Mouse (Mus musculus) NIH3T3 (cell line): Measurements from ENCODE around the gene Ccdc3.
A peak's percentile ranks its signal among the peaks of the same experiment; 100 is the strongest.

ENCODE experiments used
- DNase-seq: peaks from one replicate; pipeline ENCODE4 v3.0.0-alpha.2; 2012; ENCODE audit warnings: low read depth

Gene Ccdc3

DNA sequence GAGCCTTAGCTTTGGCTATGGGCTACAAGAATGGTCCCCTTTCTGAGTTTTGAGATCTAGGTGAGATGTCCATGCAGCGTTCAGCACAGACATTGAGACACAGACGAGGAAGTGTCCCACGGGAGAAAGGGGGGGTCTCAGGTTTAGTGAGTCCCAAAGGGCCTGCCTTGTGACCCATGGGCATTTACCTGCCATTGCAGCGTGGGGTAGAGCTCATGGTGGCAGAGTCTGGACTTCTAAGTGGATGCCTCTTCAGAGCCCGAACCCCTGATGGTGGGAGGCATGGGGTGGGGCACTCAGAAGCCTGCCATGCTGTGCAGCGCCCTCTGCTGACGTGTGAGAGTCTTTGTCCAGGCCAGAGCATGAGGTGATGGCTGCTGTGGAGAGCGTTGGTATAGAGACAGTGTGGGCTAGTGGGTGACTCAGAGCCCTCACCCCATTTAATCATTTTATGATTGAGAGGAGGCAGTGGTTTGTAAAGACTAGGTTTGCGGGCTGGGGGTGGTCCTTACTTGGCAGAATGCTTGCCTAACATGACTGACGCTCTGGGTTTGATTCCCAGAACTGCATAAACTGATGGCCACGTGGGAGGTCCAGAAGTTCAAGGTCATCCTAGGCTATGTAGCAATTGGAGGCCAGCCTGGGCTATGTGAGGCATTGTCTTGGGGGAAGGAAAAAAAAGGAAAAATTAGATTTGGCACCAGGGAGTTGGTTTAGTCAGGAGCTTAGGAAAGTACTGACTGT is 23.6 kb downstream of the Ccdc3 start:
- peak; percentile 72 for DNase-seq

DNA sequence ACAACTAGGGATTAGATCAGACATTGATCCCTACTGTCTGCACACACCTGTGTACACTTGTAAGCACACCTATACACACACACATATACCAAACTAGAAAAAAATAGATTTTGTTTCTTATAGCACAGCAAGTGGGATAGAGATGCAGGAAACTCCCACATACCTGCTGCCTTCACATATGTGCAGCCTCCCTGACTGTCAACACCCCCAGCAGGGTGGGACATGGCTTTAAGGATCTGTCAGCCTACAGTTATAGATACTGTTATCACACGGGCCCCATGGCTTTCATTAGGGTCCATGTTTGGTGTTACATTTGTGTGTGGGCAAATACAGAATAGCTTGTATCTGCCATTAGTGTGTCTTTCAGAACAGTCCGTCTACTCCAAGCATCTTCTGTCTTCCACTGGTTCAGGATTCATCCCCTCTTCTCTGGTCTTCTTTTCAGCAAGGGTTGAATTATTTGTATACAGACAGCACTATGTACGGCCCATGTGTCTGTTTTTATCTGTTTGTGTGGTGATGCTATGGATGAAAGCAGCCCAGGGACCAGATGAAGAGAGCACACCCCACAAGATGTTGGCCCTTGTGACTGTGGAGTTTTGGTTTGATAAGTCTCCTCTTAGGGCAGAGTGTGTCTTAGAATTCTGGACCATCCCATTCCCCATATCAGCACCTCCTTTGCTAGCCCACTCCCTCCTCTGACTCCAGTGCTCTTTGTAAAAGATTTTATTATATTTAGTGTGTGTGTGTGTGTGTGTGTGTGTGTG is 24.5 kb downstream of the Ccdc3 start:
- no peak for DNase-seq

DNA sequence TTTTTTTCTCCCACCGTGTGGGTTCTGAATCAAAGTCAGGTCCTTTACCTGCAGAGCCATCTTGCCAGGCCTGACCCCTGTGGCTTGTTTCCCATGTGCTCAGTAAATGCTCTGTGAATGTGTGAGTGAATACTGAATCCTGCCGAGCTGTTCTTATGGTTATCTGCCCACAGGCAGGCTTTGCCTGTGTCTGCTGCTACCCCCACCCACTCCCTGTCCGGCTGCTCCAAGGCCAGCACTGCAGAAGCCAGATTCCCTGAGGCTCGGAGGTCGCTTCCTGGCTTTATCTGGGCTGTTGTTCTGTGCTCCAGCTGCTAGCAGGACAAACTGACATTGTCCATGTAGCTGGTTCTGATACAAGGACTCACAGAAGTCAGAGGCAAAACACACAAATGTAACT is 25.2 kb downstream of the Ccdc3 start:
- no peak for DNase-seq

DNA sequence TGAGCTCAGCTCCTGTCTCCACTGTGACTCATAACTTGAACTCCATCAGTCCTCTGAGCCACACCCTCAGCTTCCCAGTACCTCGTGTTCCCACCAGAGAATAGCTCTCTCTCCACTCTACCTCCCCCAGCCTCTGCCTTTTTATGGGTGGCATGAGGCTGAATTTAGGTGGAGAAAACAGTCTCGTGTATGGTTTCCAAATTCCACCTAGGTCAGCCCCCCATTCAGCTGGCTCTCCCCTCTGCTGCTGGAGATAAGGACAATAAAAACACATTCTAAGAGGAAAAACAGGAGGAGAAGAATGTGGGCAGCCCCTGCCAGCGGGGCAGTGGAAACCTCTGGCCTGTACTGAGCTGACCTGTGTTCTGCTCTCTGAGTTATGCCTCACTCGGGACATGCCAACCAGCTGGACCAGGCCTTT is 28.4 kb downstream of the Ccdc3 start:
- peak; percentile 62 for DNase-seq

DNA sequence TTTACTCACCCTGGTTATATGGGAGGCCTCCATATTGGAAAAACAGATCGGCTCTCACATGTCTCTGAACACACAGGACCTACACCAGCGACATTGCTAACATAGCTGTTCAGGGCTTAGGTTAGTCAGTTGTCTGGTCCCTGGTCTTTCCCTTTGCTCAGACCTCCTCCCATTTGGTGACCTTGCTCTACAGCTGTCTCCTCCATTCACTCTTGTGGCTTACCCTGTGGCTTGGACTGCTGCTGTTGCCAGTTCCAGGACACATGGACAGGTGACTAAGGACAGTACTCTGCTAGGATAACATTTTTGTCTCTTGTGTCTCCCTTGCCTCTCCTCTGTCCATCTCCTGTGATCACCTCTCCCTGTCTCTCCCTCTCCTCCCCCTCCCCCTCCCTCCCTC is 29.2 kb downstream of the Ccdc3 start:
- DNase-seq: no peak

DNA sequence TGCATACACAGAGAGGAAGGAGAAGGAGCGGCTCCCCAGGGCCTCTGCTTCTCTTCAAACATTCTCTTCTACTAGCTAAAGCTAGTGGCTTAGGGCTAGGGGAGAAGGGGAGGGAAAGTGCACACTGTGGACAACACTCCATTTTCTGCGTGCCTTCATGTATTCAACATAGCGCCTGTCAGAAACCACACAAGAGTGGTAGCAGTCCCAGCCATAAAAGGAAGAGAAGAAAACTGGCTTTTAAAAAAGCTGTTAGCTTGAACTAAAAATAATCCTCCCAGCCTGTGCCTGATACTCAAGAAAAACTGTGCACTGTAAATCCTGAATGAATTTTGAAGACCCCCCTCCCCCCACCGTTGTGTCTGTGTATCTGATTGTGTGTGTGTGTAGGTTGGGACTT is 33.2 kb downstream of the Ccdc3 start:
- no peak for DNase-seq

DNA sequence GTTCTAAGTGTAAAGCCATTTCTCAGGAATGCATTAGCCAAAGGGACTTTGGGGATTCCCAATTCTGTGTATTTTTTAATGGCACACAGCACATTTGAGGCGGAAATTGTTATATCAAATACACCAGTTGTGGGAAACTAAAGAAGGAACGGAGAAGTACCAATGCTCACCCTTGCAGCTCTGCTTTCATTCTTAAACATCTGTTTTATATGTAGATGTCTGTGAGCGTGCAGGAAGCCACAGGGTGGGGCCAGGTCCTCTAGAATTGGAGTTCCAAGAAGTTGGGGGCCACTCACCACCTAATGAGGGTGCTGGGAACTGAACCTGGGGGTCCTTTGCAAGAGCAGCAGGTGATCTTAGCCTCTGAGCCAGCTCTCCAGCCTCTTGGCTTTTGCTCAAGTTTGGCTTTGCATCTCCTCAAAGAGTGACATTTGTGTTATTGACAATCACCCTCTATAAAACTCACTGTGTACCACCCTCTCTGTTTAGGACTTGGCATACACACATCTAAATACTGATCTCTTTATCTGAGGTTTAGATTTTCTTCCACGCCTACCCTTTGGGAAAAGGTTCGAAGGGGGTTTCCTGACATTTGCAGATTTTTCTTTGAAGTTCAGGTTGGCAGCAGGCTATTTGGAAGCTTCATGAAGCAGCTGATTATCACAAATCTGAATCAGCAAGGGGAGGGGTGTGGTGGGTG is 33.9 kb downstream of the Ccdc3 start:
- no peak for DNase-seq

DNA sequence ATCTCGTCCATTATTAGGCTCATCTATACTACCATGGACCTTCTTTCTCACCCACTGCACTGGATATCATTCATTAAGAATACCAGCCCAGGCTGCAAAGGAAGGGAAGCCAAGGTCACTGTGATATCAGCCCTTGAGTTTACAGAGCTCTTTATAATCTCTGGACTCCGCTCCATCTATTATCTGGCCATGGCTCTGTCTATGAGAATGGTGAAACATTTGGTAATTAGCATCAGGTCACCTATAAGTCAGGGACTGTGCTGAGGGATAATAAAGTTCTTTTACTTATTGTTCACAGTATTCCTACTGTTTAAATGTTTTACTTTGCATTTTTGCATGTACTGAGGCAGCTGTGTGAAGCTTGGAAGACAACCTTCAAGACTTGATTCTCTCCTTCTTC is 35.2 kb downstream of the Ccdc3 start:
- DNase-seq: no peak

DNA sequence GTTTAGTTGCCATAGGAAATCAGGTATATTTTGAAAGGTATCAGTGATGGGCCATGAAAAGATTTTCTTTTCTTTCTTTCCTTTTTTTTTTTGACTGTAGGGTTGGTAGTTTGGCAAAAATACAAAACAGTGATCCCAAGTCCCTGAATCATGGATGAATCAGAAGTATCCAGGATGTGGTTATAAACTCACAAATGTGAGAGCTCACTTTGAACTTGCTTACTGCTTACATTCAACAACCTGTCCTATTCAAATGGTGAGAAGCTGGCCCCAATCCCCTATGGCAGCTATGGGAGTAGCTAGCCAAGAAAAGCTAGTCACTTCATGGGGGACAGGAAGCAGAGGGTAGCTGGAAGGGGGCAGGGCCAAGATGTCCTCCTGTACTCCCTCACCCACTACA is 37.1 kb downstream of the Ccdc3 start:
- DNase-seq: peak; percentile 57

DNA sequence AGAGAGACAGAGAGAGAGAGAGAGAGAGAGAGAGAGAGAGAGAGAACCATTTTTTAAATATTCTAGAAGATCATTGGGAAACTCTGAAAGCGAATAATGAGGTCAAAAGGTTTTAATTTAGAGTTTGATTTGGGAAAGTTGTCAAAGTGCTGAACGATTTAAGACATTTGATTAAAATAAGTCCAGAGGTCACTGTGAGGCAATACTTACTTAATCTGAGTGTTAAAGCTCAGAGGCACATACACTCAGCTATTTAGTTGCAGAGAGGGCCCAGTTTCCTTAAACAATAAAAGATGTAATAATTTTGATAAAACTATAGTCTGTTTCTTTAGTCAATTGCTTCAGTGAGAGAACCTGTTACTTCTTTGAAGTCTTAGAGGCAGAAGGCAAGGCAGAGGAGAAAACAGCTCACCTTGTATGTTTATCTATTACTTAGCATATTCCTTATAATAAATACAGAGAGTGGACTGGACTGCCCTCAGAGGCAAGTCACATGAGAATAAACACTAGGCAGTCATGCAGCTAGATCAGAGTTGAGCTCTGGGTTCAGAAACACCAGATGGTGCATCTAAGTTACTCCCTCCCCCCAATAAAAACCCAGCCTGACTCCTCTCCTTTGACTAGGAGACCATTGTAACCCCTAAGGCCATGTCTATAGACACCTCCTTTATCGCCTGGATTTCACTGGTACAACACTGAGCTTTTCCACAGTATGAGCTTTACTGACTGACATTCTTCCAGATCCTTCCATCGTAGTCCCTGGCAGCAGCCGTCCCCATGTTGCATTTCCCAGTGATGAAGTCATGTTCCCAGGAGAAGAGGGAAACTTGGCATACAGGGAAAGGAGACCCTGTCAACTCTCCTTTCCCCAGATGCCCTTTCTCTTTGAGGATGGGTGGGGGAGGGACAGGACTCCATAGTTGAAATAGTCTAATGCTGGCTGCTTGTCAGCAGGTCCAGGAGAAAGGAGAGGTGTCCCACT is 44.2 kb downstream of the Ccdc3 start:
- DNase-seq: no peak

DNA sequence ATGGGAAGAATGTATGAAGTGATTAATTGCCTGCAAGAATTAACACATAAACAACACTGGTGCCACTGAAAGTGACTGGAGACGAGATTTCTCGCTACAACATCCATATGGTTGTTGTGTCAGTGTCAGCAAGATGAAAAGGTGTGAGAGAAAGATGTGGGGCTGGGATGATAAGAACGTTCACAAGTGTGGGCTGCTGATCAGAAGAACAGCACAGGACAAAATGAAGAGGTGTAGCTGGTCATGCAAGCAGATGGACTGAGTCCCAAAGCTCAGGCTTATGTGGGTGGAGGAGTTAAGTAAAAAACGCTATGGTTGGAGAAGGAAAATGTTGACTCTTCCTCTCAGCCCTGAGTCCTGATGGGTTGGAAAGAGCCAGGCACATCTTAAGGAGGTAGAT is 46.6 kb downstream of the Ccdc3 start:
- no peak for DNase-seq

DNA sequence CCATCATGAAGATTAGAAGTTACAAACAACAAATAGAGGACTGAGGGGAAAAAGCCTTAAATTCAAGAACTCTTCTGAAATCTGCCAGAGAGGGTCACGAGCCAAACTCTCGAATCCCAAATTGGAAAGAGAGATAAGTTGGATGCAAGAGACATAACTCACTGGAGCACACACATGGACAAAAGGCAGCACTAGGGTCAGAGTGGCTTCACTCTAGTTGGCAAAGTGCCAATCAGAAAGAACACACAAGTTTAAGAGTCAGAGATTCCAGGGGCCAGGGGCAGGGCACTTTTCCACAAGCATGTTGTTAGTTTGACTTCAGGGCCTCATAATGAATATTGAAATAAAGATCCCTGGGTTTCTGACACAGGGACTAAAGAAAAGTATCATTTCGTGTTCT is 48.1 kb downstream of the Ccdc3 start:
- peak; percentile 20 for DNase-seq

DNA sequence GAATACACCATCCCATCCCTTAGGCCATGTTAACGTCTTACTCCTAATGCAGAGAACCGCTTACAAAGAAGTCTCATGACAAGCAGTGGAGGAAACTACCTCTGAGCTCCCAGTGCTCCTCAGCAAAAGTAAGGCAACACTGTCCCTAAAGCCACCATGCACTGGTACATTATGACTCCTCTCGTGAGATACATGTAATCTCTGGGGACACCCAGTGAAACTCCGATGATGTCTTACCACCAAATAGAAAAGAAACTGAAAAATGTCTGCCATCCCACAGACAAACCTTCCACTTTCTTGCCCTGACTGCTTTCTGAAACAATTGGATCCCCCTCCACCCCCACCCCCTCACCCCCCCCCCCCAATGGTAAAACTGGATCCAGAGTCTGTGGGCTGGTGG is 54.6 kb downstream of the Ccdc3 start:
- DNase-seq: no peak

DNA sequence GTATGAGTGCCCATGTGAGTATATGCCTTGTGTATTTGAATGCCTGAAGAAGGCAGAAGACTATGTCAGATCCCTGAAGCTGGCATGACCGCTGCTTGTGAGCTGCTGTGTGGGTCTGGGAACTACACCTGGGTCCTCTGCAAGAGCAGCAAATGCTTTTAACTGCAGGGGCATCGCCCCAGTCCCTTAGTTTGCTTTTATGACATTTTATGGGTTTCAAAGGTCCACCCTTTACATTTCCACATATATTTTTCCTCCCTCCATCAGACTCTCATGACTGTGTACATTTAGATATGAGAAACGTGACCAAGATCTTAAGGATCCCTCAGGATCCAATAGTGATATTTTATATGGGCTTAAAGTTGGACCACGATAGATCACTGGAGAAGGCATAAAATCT is 55.5 kb downstream of the Ccdc3 start:
- DNase-seq: no peak

DNA sequence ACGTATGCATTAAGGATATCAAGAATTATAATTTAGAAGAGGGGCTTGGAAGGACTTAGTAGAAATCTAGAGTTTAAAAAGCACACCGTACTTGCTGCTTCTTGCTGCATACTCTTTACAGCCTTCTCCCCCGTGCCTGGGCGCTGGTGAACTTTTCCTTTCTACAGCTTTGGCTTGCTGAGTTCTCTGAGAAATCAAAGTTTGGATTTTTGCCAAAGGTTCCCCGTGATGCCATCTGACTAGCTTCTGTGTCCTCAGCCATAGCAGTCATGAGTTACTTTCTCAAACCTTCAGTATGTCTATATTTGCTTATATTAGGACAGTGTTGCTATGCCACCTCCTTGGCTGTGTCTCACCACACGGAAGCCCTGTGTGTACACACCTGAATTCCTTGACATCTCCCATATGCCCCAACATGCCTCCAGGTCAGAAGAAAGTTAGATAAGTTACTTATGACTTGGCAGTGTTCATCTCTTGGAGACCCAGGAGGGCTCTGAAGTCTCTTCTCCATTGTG is 57.2 kb downstream of the Ccdc3 start:
- DNase-seq: no peak

DNA sequence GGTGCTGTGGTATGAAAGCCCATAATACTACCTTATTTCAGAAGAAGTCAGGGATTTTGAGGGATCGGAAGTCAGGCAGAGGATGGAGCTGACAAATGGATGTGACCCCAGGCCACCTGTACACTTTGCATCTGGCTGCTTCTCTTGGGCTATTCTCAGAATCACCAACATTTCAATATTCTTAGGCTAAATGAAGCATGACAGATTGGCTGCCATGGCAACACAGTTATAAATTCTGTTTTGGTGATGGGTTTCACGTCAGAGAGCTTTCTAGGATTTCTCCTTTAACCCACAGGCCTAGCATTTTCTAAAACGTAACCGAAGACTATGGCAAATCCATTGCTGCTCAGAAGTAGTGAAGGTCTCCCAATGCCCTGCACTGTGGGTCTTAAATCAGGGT is 59.9 kb downstream of the Ccdc3 start:
- no peak for DNase-seq

DNA sequence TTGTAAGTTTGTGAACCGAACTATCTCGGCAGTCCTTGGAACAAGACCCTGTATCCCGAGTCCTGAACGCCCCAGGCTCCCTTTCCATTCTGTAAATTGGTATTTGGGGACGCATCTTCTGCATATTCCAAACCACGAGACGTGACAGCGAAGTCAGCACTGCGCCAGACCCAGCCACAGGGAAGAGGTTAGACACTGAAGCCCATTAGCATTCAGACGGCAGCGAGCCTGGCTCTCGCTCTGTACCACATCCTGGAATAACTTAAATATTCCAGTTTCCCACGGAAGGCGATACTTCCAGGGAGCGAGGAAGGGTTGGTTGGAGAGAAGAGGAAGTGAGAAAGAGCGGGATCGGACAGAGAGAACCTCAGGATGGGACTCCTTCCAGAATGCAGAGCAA is 61.7 kb downstream of the Ccdc3 start:
- DNase-seq: no peak

DNA sequence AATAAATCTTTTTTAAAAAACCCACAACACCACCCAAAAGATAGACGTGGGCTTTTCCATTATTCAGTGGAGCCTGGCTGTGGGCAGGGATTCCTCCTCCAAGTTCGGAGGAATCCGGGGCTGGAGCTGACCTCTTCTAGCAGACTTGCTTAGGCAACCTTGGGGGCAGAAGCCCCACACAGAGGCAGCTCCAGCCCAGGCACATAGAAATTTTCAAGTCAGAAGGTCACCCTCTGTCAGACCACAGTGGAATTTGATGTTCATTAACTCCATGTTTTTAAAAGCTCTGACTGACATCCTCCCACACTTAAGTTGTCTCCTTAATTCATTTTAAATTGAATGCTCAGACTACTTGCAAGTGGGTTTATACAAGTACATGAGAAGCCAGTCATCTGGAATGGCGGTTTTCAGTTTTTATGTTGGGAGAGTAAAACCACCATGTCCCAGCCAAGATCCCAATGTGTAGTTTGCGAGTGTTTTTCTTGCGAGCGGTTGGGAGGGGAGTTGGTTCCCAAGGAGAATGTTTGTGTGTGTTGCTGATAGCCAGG is 63.3 kb downstream of the Ccdc3 start:
- no peak for DNase-seq

DNA sequence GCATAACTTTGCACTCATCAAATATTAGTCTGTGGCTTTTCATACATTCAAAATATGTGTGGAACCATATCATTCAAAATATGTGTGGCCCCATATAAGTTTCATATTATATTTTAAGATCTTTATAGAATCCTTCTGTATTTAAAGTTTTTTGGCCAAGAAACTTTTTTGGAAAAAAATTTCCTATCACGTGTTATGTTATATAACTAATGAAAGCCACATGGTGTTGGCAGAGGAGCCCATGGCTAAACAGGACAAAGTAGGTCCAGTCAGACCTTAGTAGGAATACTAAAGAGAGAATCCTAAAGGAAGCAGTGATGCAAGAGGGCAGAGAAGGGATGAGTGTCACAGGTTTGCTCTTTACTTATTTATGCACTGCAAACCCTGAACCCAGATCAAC is 65.6 kb downstream of the Ccdc3 start:
- peak; percentile 58 for DNase-seq

DNA sequence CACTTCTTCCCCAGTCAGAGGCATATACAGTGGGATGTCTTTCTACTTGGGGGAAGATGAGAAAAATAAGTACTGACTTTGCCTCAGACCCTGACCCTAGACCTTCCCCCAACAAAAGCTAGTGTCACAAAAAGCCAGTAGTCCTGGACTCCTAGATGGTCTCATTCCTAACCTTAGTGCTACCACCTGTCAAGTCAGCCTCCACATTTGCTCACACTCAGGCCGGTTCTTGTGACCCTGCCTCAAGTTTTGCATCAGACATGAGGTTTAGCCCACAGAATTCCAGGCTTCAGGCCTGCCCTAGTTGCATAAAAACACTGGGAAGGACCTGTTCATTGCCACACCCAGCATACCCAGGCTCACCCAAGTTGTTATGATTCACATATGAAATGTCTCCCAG is 67.4 kb downstream of the Ccdc3 start:
- no peak for DNase-seq

DNA sequence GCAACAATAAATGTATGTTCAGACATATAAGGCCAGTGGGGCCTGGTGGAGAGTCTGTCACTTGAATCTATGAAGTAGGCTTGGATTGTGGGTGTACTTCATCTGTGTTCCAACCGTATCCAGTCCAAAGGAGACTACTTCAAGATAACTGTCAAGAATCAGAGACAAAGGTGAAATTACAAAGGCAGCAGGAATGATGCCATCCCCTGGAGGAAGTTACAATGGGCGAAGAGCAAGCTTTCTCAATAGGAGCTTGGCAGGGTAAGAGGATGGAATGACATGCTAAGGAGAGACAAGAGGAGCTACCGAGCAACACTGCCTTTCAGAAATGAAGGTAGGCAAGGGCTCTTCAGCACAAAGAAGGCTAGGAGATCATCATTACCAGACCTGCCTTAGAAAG is 69.1 kb downstream of the Ccdc3 start:
- no peak for DNase-seq
